In genomic region chr1:171116280-171116679, GRCm38 (mm10) we compare ENCODE assay signal across 22 mouse cellular contexts. TPM values are rescaled to one million over a fixed set of nuclear protein-coding genes. Genes with fewer than 3 reads are reported as not detected.
"Had no signal": no experiment of that assay in that cellular context is flagged by ENCODE, and none has a peak within 500 bp of the region (broad histone marks: within the 10 kb centered on the region; RNA-seq: fewer than 3 reads in every experiment).

No protein-coding gene starts in this region.

- H3K27me3 ChIP-seq: intestine, embryonic 15.5 days; kidney, embryonic 15.5 days; limb, embryonic 12.5 days; limb, embryonic 15.5 days; megakaryocyte, embryonic 14.5 days had no signal

- ATAC-seq: intestine, embryonic 15.5 days had no signal

- H3K4me2 ChIP-seq: intestine, embryonic 15.5 days; kidney, embryonic 15.5 days; limb, embryonic 12.5 days; limb, embryonic 15.5 days; midbrain, embryonic 11.5 days had no signal

- H3K27ac ChIP-seq: intestine, embryonic 15.5 days; kidney, embryonic 15.5 days; limb, embryonic 12.5 days; limb, embryonic 15.5 days; macrophage had no signal

- H3K9ac ChIP-seq: intestine, embryonic 15.5 days; kidney, embryonic 15.5 days; limb, embryonic 12.5 days; limb, embryonic 15.5 days had no signal

- H3K9me3 ChIP-seq: intestine, embryonic 15.5 days; kidney, embryonic 15.5 days; limb, embryonic 12.5 days; limb, embryonic 15.5 days; megakaryocyte, embryonic 14.5 days had no signal

- H3K36me3 ChIP-seq: intestine, embryonic 15.5 days; kidney, embryonic 15.5 days; limb, embryonic 12.5 days; limb, embryonic 15.5 days had no signal

- H3K4me3 ChIP-seq: intestine, embryonic 15.5 days; kidney, embryonic 15.5 days; limb, embryonic 12.5 days; limb, embryonic 15.5 days; megakaryocyte, embryonic 14.5 days had no signal

- DNase-seq: kidney, adult 11 months; kidney, adult 8-10 months; kidney, postnatal 10 days; kidney, postnatal 36 days; left cerebral cortex, postnatal 4 days; lung, adult 2 months; lung, postnatal 14 days; midbrain, embryonic 14.5 days; thymus, adult 2 months; thymus, postnatal 14 days; thymus, postnatal 4 days had no signal

RNA-seq across cellular contexts. Expression of gene Mpz, which starts 34.2 kb away (rescaled TPM):
- total RNA-seq: layer of hippocampus, adult 8-10 months; layer of hippocampus, postnatal 14 days; left cerebral cortex, postnatal 14 days; left cerebral cortex, postnatal 4 days had no signal
- polyA plus RNA-seq: macrophage; neural tube, embryonic 14.5 days had no signal
